Mouse (Mus musculus): ENCODE results near the gene Ppp4r4. TPM values are rescaled to one million over a fixed set of nuclear protein-coding genes. Genes with fewer than 3 reads are reported as not detected.
A peak's percentile ranks its signal among the peaks of the same experiment; 100 is the strongest.
"Not testable (repeated sequence)": the region's sequence is repeated elsewhere in the genome, so short reads cannot be mapped to it uniquely, and the experiment has no call there.

Gene Ppp4r4
- 2.2 TPM in 2 replicates for polyA plus RNA-seq (2014; fragmentation: Nextera tagmentation; extraction: Ambion mirVana)

GRCm38 (mm10) chr12:103532020-103532648 is at the start of gene Ppp4r4:
Gene Ppp4r4 (plus strand): TSS chr12:103532283.
- peak within 1 kb of the TSS; percentile 68 for H3K4me3 ChIP-seq (ENCODE audit: low read depth, low read length)
- no peaks in the 10 kb centered on the region for H3K27me3 ChIP-seq (replicated peaks; ENCODE audit: control insufficient read depth, insufficient read depth, low read length)
- DNase-seq (ENCODE audit: low spot score): peak; percentile 97
- H3K9ac ChIP-seq (ENCODE audit: low read length): peak within 1 kb of the TSS; percentile 78
- H3K4me1 ChIP-seq (ENCODE audit: control insufficient read depth, insufficient read depth, low read length): 0 out of 2 replicates have a peak, but pooled peaks cover 2% of the 10 kb centered on the region
- no peaks in the 10 kb centered on the region for H3K36me3 ChIP-seq (ENCODE audit: control insufficient read depth, insufficient read depth, low read length)
- no peaks in the 10 kb centered on the region for H3K9me3 ChIP-seq (replicated peaks; ENCODE audit: control insufficient read depth, low read length)
- ATAC-seq: peak; percentile 97
- peak within 1 kb of the TSS; percentile 92 for H3K4me2 ChIP-seq (ENCODE audit: low read length)
- WGBS: under 1% methylated on average over 63 of the region's 74 CpGs
- H3K27ac ChIP-seq (ENCODE audit: low read depth, low read length): peak within 1 kb of the TSS; percentile 55; the same call in 1 of the 2 replicates

- no peak for DNase-seq (ENCODE audit: low spot score)
- no peak for ATAC-seq
- no peak overlapping the region for H3K27ac ChIP-seq (ENCODE audit: low read depth, low read length)
- H3K4me2 ChIP-seq (ENCODE audit: low read length): no peak overlapping the region
- H3K9ac ChIP-seq (ENCODE audit: low read length): no peak overlapping the region
- WGBS: 91% methylated on average over 2 of the region's 2 CpGs
- no peaks in the 10 kb centered on the region for H3K9me3 ChIP-seq (replicated peaks; ENCODE audit: control insufficient read depth, low read length)
- H3K4me3 ChIP-seq (ENCODE audit: low read depth, low read length): no peak overlapping the region
- H3K27me3 ChIP-seq (replicated peaks; ENCODE audit: control insufficient read depth, insufficient read depth, low read length): no peaks in the 10 kb centered on the region
- H3K4me1 ChIP-seq (ENCODE audit: control insufficient read depth, insufficient read depth, low read length): no peaks in the 10 kb centered on the region
- no peaks in the 10 kb centered on the region for H3K36me3 ChIP-seq (ENCODE audit: control insufficient read depth, insufficient read depth, low read length)
Observed at GRCm38 (mm10) chr12:103482781-103483180, 49.3 kb upstream of the Ppp4r4 start.

GRCm38 (mm10) chr12:103484200-103484972 is 47.7 kb upstream of the Ppp4r4 start:
- WGBS: 63% methylated on average over 9 of the region's 9 CpGs
- not testable (repeated sequence) for H3K36me3 ChIP-seq (ENCODE audit: control insufficient read depth, insufficient read depth, low read length); H3K27me3 ChIP-seq (replicated peaks; ENCODE audit: control insufficient read depth, insufficient read depth, low read length); H3K4me2 ChIP-seq (ENCODE audit: low read length); H3K9ac ChIP-seq (ENCODE audit: low read length); H3K4me3 ChIP-seq (ENCODE audit: low read depth, low read length); H3K4me1 ChIP-seq (ENCODE audit: control insufficient read depth, insufficient read depth, low read length); DNase-seq (ENCODE audit: low spot score); H3K9me3 ChIP-seq (replicated peaks; ENCODE audit: control insufficient read depth, low read length); H3K27ac ChIP-seq (ENCODE audit: low read depth, low read length); ATAC-seq

GRCm38 (mm10) chr12:103486726-103487125 is 45.4 kb upstream of the Ppp4r4 start:
- H3K9ac ChIP-seq (ENCODE audit: low read length): no peak overlapping the region
- H3K27me3 ChIP-seq (replicated peaks; ENCODE audit: control insufficient read depth, insufficient read depth, low read length): no peaks in the 10 kb centered on the region
- no peaks in the 10 kb centered on the region for H3K36me3 ChIP-seq (ENCODE audit: control insufficient read depth, insufficient read depth, low read length)
- ATAC-seq (no peak), DNase-seq (ENCODE audit: low spot score) (no peak)
- no peaks in the 10 kb centered on the region for H3K9me3 ChIP-seq (replicated peaks; ENCODE audit: control insufficient read depth, low read length)
- no peaks in the 10 kb centered on the region for H3K4me1 ChIP-seq (ENCODE audit: control insufficient read depth, insufficient read depth, low read length)
- no peak overlapping the region for H3K4me2 ChIP-seq (ENCODE audit: low read length)
- H3K4me3 ChIP-seq (ENCODE audit: low read depth, low read length): no peak overlapping the region
- no peak overlapping the region for H3K27ac ChIP-seq (ENCODE audit: low read depth, low read length)
- WGBS: 82% methylated on average over 1 of the region's 1 CpGs

GRCm38 (mm10) chr12:103487276-103487675 is 44.8 kb upstream of the Ppp4r4 start:
- Histone ChIP-seq H3K4me1 (ENCODE audit: control insufficient read depth, insufficient read depth, low read length) (no peaks in the 10 kb centered on the region), H3K9ac (ENCODE audit: low read length) (no peak overlapping the region), H3K4me3 (ENCODE audit: low read depth, low read length) (no peak overlapping the region), H3K9me3 (replicated peaks; ENCODE audit: control insufficient read depth, low read length) (no peaks in the 10 kb centered on the region), H3K27ac (ENCODE audit: low read depth, low read length) (no peak overlapping the region), H3K4me2 (ENCODE audit: low read length) (no peak overlapping the region), H3K27me3 (replicated peaks; ENCODE audit: control insufficient read depth, insufficient read depth, low read length) (no peaks in the 10 kb centered on the region), H3K36me3 (ENCODE audit: control insufficient read depth, insufficient read depth, low read length) (no peaks in the 10 kb centered on the region)
- ATAC-seq (no peak), DNase-seq (ENCODE audit: low spot score) (no peak)
- WGBS: 87% methylated on average over 4 of the region's 4 CpGs

- ATAC-seq: no peak
- no peak overlapping the region for H3K4me2 ChIP-seq (ENCODE audit: low read length)
- no peak overlapping the region for H3K4me3 ChIP-seq (ENCODE audit: low read depth, low read length)
- H3K36me3 ChIP-seq (ENCODE audit: control insufficient read depth, insufficient read depth, low read length): no peaks in the 10 kb centered on the region
- no peaks in the 10 kb centered on the region for H3K9me3 ChIP-seq (replicated peaks; ENCODE audit: control insufficient read depth, low read length)
- no peak for DNase-seq (ENCODE audit: low spot score)
- H3K27ac ChIP-seq (ENCODE audit: low read depth, low read length): no peak overlapping the region
- H3K27me3 ChIP-seq (replicated peaks; ENCODE audit: control insufficient read depth, insufficient read depth, low read length): no peaks in the 10 kb centered on the region
- H3K4me1 ChIP-seq (ENCODE audit: control insufficient read depth, insufficient read depth, low read length): no peaks in the 10 kb centered on the region
- H3K9ac ChIP-seq (ENCODE audit: low read length): no peak overlapping the region
- 77% methylated on average over 2 of the region's 2 CpGs for WGBS
Observed at GRCm38 (mm10) chr12:103487750-103488149, 44.3 kb upstream of the Ppp4r4 start.

GRCm38 (mm10) chr12:103491091-103491730 is 40.9 kb upstream of the Ppp4r4 start:
- Histone ChIP-seq H3K9me3 (replicated peaks; ENCODE audit: control insufficient read depth, low read length) (no peaks in the 10 kb centered on the region), H3K36me3 (ENCODE audit: control insufficient read depth, insufficient read depth, low read length) (no peaks in the 10 kb centered on the region), H3K9ac (ENCODE audit: low read length) (no peak overlapping the region), H3K4me2 (ENCODE audit: low read length) (no peak overlapping the region), H3K27me3 (replicated peaks; ENCODE audit: control insufficient read depth, insufficient read depth, low read length) (no peaks in the 10 kb centered on the region), H3K4me3 (ENCODE audit: low read depth, low read length) (no peak overlapping the region), H3K27ac (ENCODE audit: low read depth, low read length) (no peak overlapping the region), H3K4me1 (ENCODE audit: control insufficient read depth, insufficient read depth, low read length) (no peaks in the 10 kb centered on the region)
- ATAC-seq (no peak), DNase-seq (ENCODE audit: low spot score) (no peak)
- WGBS: 82% methylated on average over 3 of the region's 3 CpGs

GRCm38 (mm10) chr12:103492767-103493166 is 39.3 kb upstream of the Ppp4r4 start:
- Histone ChIP-seq H3K9me3 (replicated peaks; ENCODE audit: control insufficient read depth, low read length) (no peaks in the 10 kb centered on the region), H3K9ac (ENCODE audit: low read length) (no peak overlapping the region), H3K36me3 (ENCODE audit: control insufficient read depth, insufficient read depth, low read length) (no peaks in the 10 kb centered on the region), H3K4me1 (ENCODE audit: control insufficient read depth, insufficient read depth, low read length) (no peaks in the 10 kb centered on the region), H3K4me2 (ENCODE audit: low read length) (no peak overlapping the region), H3K27ac (ENCODE audit: low read depth, low read length) (no peak overlapping the region), H3K4me3 (ENCODE audit: low read depth, low read length) (no peak overlapping the region), H3K27me3 (replicated peaks; ENCODE audit: control insufficient read depth, insufficient read depth, low read length) (no peaks in the 10 kb centered on the region)
- 33% methylated on average over 5 of the region's 5 CpGs for WGBS
- DNase-seq (ENCODE audit: low spot score) (peak; percentile 72), ATAC-seq (no peak)

- 28% methylated on average over 6 of the region's 6 CpGs for WGBS
- Histone ChIP-seq H3K27ac (ENCODE audit: low read depth, low read length) (no peak overlapping the region), H3K27me3 (replicated peaks; ENCODE audit: control insufficient read depth, insufficient read depth, low read length) (no peaks in the 10 kb centered on the region), H3K36me3 (ENCODE audit: control insufficient read depth, insufficient read depth, low read length) (no peaks in the 10 kb centered on the region), H3K9me3 (replicated peaks; ENCODE audit: control insufficient read depth, low read length) (no peaks in the 10 kb centered on the region), H3K4me3 (ENCODE audit: low read depth, low read length) (no peak overlapping the region), H3K9ac (ENCODE audit: low read length) (no peak overlapping the region), H3K4me1 (ENCODE audit: control insufficient read depth, insufficient read depth, low read length) (no peaks in the 10 kb centered on the region), H3K4me2 (ENCODE audit: low read length) (no peak overlapping the region)
- peak; percentile 1 for DNase-seq (ENCODE audit: low spot score)
- no peak for ATAC-seq
Observed at GRCm38 (mm10) chr12:103494486-103494885, 37.6 kb upstream of the Ppp4r4 start.
